Mouse (Mus musculus): ENCODE data around the gene Otol1. TPM values are rescaled to one million over a fixed set of nuclear protein-coding genes. Genes with fewer than 3 reads are reported as not detected.

Otol1 gene
- polyA plus RNA-seq, 1 experiment from 2014 or later, result not detected

GRCm38 (mm10) chr3:70003126-70003764, 4.2 kb upstream of the Otol1 start:
- Histone ChIP-seq H3K9me3 (ENCODE audit: control insufficient read depth, low read length) (no peaks in the 10 kb centered on the region), H3K27me3 (ENCODE audit: control insufficient read depth, insufficient read depth, low read length) (no peaks in the 10 kb centered on the region), H3K4me3 (ENCODE audit: low read depth, low read length) (no peak overlapping the region), H3K36me3 (ENCODE audit: control insufficient read depth, insufficient read depth, low read length) (no peaks in the 10 kb centered on the region), H3K9ac (ENCODE audit: low read length) (no peak overlapping the region), H3K27ac (replicated peaks) (no peak overlapping the region), H3K4me1 (replicated peaks; ENCODE audit: control insufficient read depth, insufficient read depth) (no peaks in the 10 kb centered on the region), H3K4me2 (replicated peaks; ENCODE audit: low read depth) (no peak overlapping the region)
- ATAC-seq (ENCODE audit: low FRiP score, low TSS enrichment) (no peak), DNase-seq (ENCODE audit: low spot score) (no peak)
- 85% methylated on average over 17 of the region's 17 CpGs for WGBS
- TF ChIP-seq EP300 (optimal IDR thresholded peaks at IDR 0.05), result no peak
- no peak for TF ChIP-seq CTCF (IDR thresholded peaks at IDR 0.05; ENCODE audit: low read depth)

- Histone ChIP-seq H3K4me3 (ENCODE audit: low read depth, low read length) (no peak overlapping the region), H3K4me1 (replicated peaks; ENCODE audit: control insufficient read depth, insufficient read depth) (no peaks in the 10 kb centered on the region), H3K4me2 (replicated peaks; ENCODE audit: low read depth) (no peak overlapping the region), H3K27me3 (ENCODE audit: control insufficient read depth, insufficient read depth, low read length) (no peaks in the 10 kb centered on the region), H3K9ac (ENCODE audit: low read length) (no peak overlapping the region), H3K27ac (replicated peaks) (no peak overlapping the region), H3K9me3 (ENCODE audit: control insufficient read depth, low read length) (no peaks in the 10 kb centered on the region), H3K36me3 (ENCODE audit: control insufficient read depth, insufficient read depth, low read length) (no peaks in the 10 kb centered on the region)
- TF ChIP-seq CTCF (IDR thresholded peaks at IDR 0.05; ENCODE audit: low read depth), result peak; percentile 58
- TF ChIP-seq EP300 (optimal IDR thresholded peaks at IDR 0.05), result no peak
- DNase-seq (ENCODE audit: low spot score) (peak; percentile 38), ATAC-seq (ENCODE audit: low FRiP score, low TSS enrichment) (no peak)
- 54% methylated on average over 7 of the region's 7 CpGs for WGBS
Observed at GRCm38 (mm10) chr3:70003955-70004354, 3.5 kb upstream of the Otol1 start.

- ATAC-seq (ENCODE audit: low FRiP score, low TSS enrichment), result no peak
- DNase-seq (ENCODE audit: low spot score), result no peak
- no peak for TF ChIP-seq EP300 (optimal IDR thresholded peaks at IDR 0.05)
- no peak for TF ChIP-seq CTCF (IDR thresholded peaks at IDR 0.05; ENCODE audit: low read depth)
Observed at GRCm38 (mm10) chr3:70004379-70004778, 3.0 kb upstream of the Otol1 start.

GRCm38 (mm10) chr3:70012641-70013040, 5.2 kb downstream of the Otol1 start:
- Histone ChIP-seq H3K9me3 (ENCODE audit: control insufficient read depth, low read length) (no peaks in the 10 kb centered on the region), H3K36me3 (ENCODE audit: control insufficient read depth, insufficient read depth, low read length) (no peaks in the 10 kb centered on the region), H3K4me1 (replicated peaks; ENCODE audit: control insufficient read depth, insufficient read depth) (no peaks in the 10 kb centered on the region), H3K27me3 (ENCODE audit: control insufficient read depth, insufficient read depth, low read length) (no peaks in the 10 kb centered on the region), H3K9ac (ENCODE audit: low read length) (no peak overlapping the region), H3K4me3 (ENCODE audit: low read depth, low read length) (no peak overlapping the region), H3K4me2 (replicated peaks; ENCODE audit: low read depth) (no peak overlapping the region), H3K27ac (replicated peaks) (no peak overlapping the region)
- 76% methylated on average over 4 of the region's 4 CpGs for WGBS
- DNase-seq (ENCODE audit: low spot score), result no peak
- ATAC-seq (ENCODE audit: low FRiP score, low TSS enrichment), result no peak
- TF ChIP-seq EP300 (optimal IDR thresholded peaks at IDR 0.05), result no peak
- no peak for TF ChIP-seq CTCF (IDR thresholded peaks at IDR 0.05; ENCODE audit: low read depth)

More at GRCm38 (mm10) chr3:70004379-70004778, 3.0 kb upstream of the Otol1 start:
- no peaks in the 10 kb centered on the region for H3K4me1 ChIP-seq (replicated peaks; ENCODE audit: control insufficient read depth, insufficient read depth)
- no peak overlapping the region for H3K27ac ChIP-seq (replicated peaks)
- WGBS, result 60% methylated on average over 8 of the region's 8 CpGs
- H3K9ac ChIP-seq (ENCODE audit: low read length), result no peak overlapping the region
- H3K36me3 ChIP-seq (ENCODE audit: control insufficient read depth, insufficient read depth, low read length), result no peaks in the 10 kb centered on the region
- H3K4me3 ChIP-seq (ENCODE audit: low read depth, low read length), result no peak overlapping the region
- no peaks in the 10 kb centered on the region for H3K27me3 ChIP-seq (ENCODE audit: control insufficient read depth, insufficient read depth, low read length)
- no peaks in the 10 kb centered on the region for H3K9me3 ChIP-seq (ENCODE audit: control insufficient read depth, low read length)
- H3K4me2 ChIP-seq (replicated peaks; ENCODE audit: low read depth), result no peak overlapping the region

- no peaks in the 10 kb centered on the region for H3K36me3 ChIP-seq (ENCODE audit: control insufficient read depth, insufficient read depth, low read length)
- H3K9ac ChIP-seq (ENCODE audit: low read length), result no peak overlapping the region
- H3K27me3 ChIP-seq (ENCODE audit: control insufficient read depth, insufficient read depth, low read length), result no peaks in the 10 kb centered on the region
- H3K4me1 ChIP-seq (replicated peaks; ENCODE audit: control insufficient read depth, insufficient read depth), result no peaks in the 10 kb centered on the region
- H3K4me3 ChIP-seq (ENCODE audit: low read depth, low read length), result no peak overlapping the region
- DNase-seq (ENCODE audit: low spot score) (peak; percentile 19), ATAC-seq (ENCODE audit: low FRiP score, low TSS enrichment) (peak; percentile 86)
- H3K4me2 ChIP-seq (replicated peaks; ENCODE audit: low read depth), result no peak overlapping the region
- WGBS, result 39% methylated on average over 6 of the region's 6 CpGs
- TF ChIP-seq CTCF (IDR thresholded peaks at IDR 0.05; ENCODE audit: low read depth) (no peak), EP300 (optimal IDR thresholded peaks at IDR 0.05) (no peak)
- no peaks in the 10 kb centered on the region for H3K9me3 ChIP-seq (ENCODE audit: control insufficient read depth, low read length)
- H3K27ac ChIP-seq (replicated peaks), result no peak overlapping the region
Observed at GRCm38 (mm10) chr3:70026605-70027004, 19.2 kb downstream of the Otol1 start.

- no peak overlapping the region for H3K9ac ChIP-seq (ENCODE audit: low read length)
- no peak overlapping the region for H3K27ac ChIP-seq (replicated peaks)
- WGBS, result 84% methylated on average over 3 of the region's 3 CpGs
- H3K4me1 ChIP-seq (replicated peaks; ENCODE audit: control insufficient read depth, insufficient read depth), result no peaks in the 10 kb centered on the region
- H3K36me3 ChIP-seq (ENCODE audit: control insufficient read depth, insufficient read depth, low read length), result no peaks in the 10 kb centered on the region
- H3K4me2 ChIP-seq (replicated peaks; ENCODE audit: low read depth), result no peak overlapping the region
- no peak for ATAC-seq (ENCODE audit: low FRiP score, low TSS enrichment)
- H3K9me3 ChIP-seq (ENCODE audit: control insufficient read depth, low read length), result no peaks in the 10 kb centered on the region
- TF ChIP-seq CTCF (IDR thresholded peaks at IDR 0.05; ENCODE audit: low read depth) (no peak), EP300 (optimal IDR thresholded peaks at IDR 0.05) (no peak)
- no peak overlapping the region for H3K4me3 ChIP-seq (ENCODE audit: low read depth, low read length)
- DNase-seq (ENCODE audit: low spot score), result no peak
- H3K27me3 ChIP-seq (ENCODE audit: control insufficient read depth, insufficient read depth, low read length), result no peaks in the 10 kb centered on the region
Observed at GRCm38 (mm10) chr3:70029260-70029659, 21.8 kb downstream of the Otol1 start.

All from stomach, postnatal 0 days (tissue).